Mouse (Mus musculus) left cerebral cortex, postnatal 4 days (tissue): Measurements from ENCODE around the gene Ptgfr. TPM values are rescaled to one million over a fixed set of nuclear protein-coding genes. Genes with fewer than 3 reads are reported as not detected.

ENCODE experiments used
- DNase-seq: peaks from one replicate; pipeline ENCODE4 v3.0.0-alpha.2; 2022
- intact Hi-C: fragments of 180-260 bp; cut with DNase I; formaldehyde crosslinking; loops from one replicate; pipeline ENCODE4 v1.15.1; 2025
- total RNA-seq, 2 experiments: library from RNA; stranded (reverse); gene quantifications; 2 replicates each; pipeline ENCODE4 v1.2.3; 2021

Gene Ptgfr
- total RNA-seq, 2 experiments from 2014 or later = 1.3 to 1.8 TPM

DNA sequence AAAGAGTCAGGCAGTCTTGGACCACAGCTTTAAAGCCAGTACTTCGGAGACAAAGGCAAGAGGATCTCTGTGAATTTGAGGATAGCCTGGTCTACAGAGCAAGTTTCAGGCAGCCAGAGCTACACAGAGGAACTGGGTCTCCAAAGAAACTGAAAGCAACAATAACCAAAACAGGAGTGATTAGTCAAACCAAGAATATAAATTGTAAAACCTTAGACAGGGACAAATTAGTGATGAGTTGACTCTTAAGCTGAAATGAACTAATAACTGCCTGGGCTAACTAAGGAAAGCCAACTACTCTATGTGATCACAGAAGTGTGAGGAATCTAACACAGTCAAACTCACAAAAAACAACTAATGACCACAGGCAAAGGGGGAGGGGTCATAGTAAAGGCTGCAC, 88.9 kb downstream of the Ptgfr start:
- DNase-seq = no peak
- intact Hi-C loops = no loop called here

Other genes starting within 250 kb of the Ptgfr start
- gene Ifi44, start 87.7 kb downstream of the Ptgfr start, total RNA-seq = not detected
- gene Ifi44l, start 74.7 kb downstream of the Ptgfr start, total RNA-seq = not detected